Mouse (Mus musculus) embryonic facial prominence, embryonic 14.5 days (tissue): ENCODE measurements around the gene Npnt. TPM values are rescaled to one million over a fixed set of nuclear protein-coding genes. Genes with fewer than 3 reads are reported as not detected.

ENCODE experiments used
- ATAC-seq: fragments of 200-750 bp; cut with Nextera tagmentation; 2 replicates; pipeline ENCODE4 v1.8.0; 2017; ENCODE audit warnings: low read depth, moderate number of reproducible peaks, moderate TSS enrichment
- DNase-seq: peaks from one replicate; pipeline ENCODE4 v3.0.0-alpha.2; 2015; ENCODE audit warnings: low spot score
- H3K27ac ChIP-seq: fragments of 300-500 bp; sonication (generic); replicated peaks from 2 replicates; pipeline ENCODE4 v1.5.1; 2014; ENCODE audit warnings: low read depth, mild to moderate bottlenecking, low read length, moderate library complexity
- H3K27me3 ChIP-seq: fragments of 300-500 bp; sonication (generic); replicated peaks from 2 replicates; pipeline ENCODE4 v1.6.1; 2014; ENCODE audit warnings: low read length; ENCODE audit not compliant: control insufficient read depth, insufficient read depth
- H3K36me3 ChIP-seq: fragments of 300-500 bp; sonication (generic); 2 replicates; pipeline ENCODE4 v1.6.1; 2014; ENCODE audit warnings: low read length, mixed read lengths; ENCODE audit not compliant: control insufficient read depth, insufficient read depth
- H3K4me1 ChIP-seq: fragments of 300-500 bp; sonication (generic); 2 replicates; pipeline ENCODE4 v1.6.1; 2014; ENCODE audit warnings: antibody characterized with exemption, low read length; ENCODE audit not compliant: control insufficient read depth, insufficient read depth
- H3K4me2 ChIP-seq: fragments of 300-500 bp; sonication (generic); 2 replicates; pipeline ENCODE4 v1.6.1; 2014; ENCODE audit warnings: low read depth, mild to moderate bottlenecking, low read length, moderate library complexity, mixed read lengths
- H3K4me3 ChIP-seq: fragments of 300-500 bp; sonication (generic); 2 replicates; pipeline ENCODE4 v1.5.1; 2014; ENCODE audit warnings: low read depth, mild to moderate bottlenecking, low read length
- H3K9ac ChIP-seq: fragments of 300-500 bp; sonication (generic); 2 replicates; pipeline ENCODE4 v1.6.1; 2014; ENCODE audit warnings: low read depth, mild to moderate bottlenecking, low read length, moderate library complexity, mixed read lengths
- H3K9me3 ChIP-seq: fragments of 300-500 bp; sonication (generic); 2 replicates; pipeline ENCODE4 v1.6.1; 2016; ENCODE audit warnings: low read length; ENCODE audit not compliant: control insufficient read depth
- WGBS: fragments of 180-500 bp; shearing (Covaris S2); extraction: QIAGEN DNeasy Blood & Tissue Kit; methylation state at CpG from one replicate; pipeline ENCODE4 v1.1.7; 2014; 5-methylcytosine and 5-hydroxymethylcytosine counted together
- polyA plus RNA-seq: library from polyadenylated mRNA; unstranded; fragments of >200 nt; fragmentation: Nextera tagmentation; extraction: Ambion mirVana; gene quantifications from 2 replicates; pipeline ENCODE4 v1.2.1, GENCODE M21; 2014

Gene Npnt
- polyA plus RNA-seq, 1 experiment from 2014 or later = 90.3 TPM

DNA sequence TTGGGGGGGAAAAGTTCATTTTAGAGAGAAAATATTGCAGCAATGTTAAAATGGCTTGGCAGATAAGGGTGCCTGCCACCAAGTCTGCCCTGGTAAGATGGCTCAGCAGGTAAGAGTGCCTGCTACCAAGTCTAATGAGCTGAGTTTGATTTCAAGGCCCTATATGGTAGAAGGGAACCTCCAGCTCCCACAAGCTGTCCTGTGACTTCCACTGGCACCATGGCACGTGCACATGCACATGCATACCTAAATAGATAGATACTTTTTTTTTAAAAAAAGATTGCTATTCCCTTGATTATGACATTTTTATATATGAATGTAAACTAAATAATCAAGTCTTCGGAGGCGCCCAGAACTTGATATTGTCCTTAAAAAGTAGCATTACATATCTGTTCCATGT, 30.3 kb downstream of the Npnt start:
- H3K27me3 ChIP-seq = no peaks in the 10 kb centered on the region
- no peaks in the 10 kb centered on the region for H3K4me1 ChIP-seq
- 87% methylated on average over 3 of the region's 3 CpGs for WGBS
- no peaks in the 10 kb centered on the region for H3K9me3 ChIP-seq
- H3K4me2 ChIP-seq = no peak overlapping the region
- H3K27ac ChIP-seq = no peak overlapping the region
- no peak overlapping the region for H3K4me3 ChIP-seq
- no peaks in the 10 kb centered on the region for H3K36me3 ChIP-seq
- no peak for DNase-seq
- no peak for ATAC-seq
- H3K9ac ChIP-seq = no peak overlapping the region

DNA sequence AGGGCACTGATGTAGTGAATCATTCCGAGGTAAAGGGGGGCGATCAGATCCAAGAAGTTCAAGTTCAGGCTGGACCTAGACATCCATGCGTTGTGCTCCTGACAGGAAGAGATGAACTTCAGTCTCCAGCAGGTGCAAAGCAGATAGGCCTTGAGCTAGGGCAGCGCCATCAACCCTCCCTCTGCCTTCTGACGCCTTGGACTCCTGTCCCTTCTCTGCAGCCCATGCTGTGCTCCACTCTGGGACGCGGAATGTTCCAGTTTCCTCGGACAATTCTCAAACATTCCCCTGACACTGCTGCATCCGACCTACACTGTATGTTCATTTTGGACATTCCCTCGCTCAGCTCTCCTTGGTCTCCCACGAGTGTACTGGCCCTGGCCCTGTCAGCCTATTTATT, 30.9 kb downstream of the Npnt start:
- no peak overlapping the region for H3K4me3 ChIP-seq
- WGBS = 90% methylated on average over 11 of the region's 11 CpGs

DNA sequence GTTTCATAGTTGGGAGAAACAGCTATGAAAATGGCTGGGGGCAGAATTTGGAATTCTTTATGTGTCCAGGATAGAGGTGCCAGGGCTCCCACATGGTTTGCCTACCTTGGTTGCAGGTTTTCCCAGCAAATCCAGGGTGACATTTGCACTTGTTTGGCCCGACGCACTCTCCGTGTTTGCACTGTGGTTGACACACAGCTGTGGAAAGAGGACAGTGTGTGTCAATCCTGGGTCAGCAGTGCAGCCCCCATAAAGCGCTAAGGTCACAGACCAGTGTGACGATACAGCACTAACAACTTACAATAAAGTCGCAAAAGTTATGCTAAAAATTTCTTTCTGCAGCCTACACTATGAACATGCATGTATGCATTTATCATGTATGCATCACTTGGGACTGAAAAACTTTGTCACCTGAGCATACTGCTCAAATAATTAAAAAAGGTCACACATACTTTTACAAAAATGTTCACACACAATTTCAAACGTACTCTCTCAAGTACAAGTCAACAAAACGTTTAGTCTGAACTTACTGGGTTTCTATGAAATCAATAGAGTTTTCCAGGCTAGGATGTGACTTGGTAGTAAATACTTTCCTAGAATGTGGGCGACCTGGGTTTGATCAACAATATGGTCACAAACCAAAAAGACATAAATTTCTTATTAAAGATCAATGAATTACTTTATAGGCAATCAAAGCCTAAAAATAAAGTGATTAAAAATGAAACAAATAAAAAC, 32.6 kb downstream of the Npnt start:
- 82% methylated on average over 9 of the region's 9 CpGs for WGBS

More for the DNA sequence above, 30.9 kb downstream of the Npnt start:
- Histone ChIP-seq H3K27me3 (no peaks in the 10 kb centered on the region), H3K36me3 (no peaks in the 10 kb centered on the region), H3K4me1 (no peaks in the 10 kb centered on the region), H3K27ac (no peak overlapping the region), H3K9ac (no peak overlapping the region), H3K4me2 (no peak overlapping the region), H3K9me3 (no peaks in the 10 kb centered on the region)
- no peak for DNase-seq
- ATAC-seq = no peak

DNA sequence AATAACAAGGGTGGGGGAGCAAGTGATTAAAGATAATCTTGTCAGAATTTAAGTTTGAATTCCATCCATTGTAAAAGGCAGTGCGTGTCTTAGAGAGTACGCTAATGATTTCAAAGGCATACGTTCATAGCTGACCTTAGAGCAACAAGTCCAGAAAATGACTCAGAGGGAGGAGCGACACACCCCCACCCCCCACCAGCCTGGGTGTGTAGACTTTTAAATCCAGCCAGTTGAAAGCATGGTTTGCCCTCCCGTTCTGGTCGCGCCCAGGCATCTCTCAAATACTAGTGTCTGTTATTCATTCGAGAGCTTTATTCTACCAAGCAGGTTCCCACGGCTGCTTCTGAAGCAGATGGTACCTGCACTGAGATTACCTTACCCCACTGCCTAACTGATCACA, 34.4 kb downstream of the Npnt start:
- H3K9ac ChIP-seq = no peak overlapping the region
- ATAC-seq = no peak
- no peaks in the 10 kb centered on the region for H3K36me3 ChIP-seq
- no peak for DNase-seq
- H3K27me3 ChIP-seq = no peaks in the 10 kb centered on the region
- H3K27ac ChIP-seq = no peak overlapping the region
- H3K9me3 ChIP-seq = no peaks in the 10 kb centered on the region
- no peak overlapping the region for H3K4me2 ChIP-seq
- peaks cover 14% of the 10 kb centered on the region for H3K4me1 ChIP-seq
- WGBS = 66% methylated on average over 9 of the region's 9 CpGs
- H3K4me3 ChIP-seq = no peak overlapping the region

More for the DNA sequence above, 32.6 kb downstream of the Npnt start:
- Histone ChIP-seq H3K4me2 (no peak overlapping the region), H3K9ac (no peak overlapping the region), H3K36me3 (no peaks in the 10 kb centered on the region), H3K27ac (no peak overlapping the region), H3K27me3 (no peaks in the 10 kb centered on the region), H3K9me3 (no peaks in the 10 kb centered on the region), H3K4me1 (no peaks in the 10 kb centered on the region), H3K4me3 (no peak overlapping the region)
- ATAC-seq (no peak), DNase-seq (no peak)

DNA sequence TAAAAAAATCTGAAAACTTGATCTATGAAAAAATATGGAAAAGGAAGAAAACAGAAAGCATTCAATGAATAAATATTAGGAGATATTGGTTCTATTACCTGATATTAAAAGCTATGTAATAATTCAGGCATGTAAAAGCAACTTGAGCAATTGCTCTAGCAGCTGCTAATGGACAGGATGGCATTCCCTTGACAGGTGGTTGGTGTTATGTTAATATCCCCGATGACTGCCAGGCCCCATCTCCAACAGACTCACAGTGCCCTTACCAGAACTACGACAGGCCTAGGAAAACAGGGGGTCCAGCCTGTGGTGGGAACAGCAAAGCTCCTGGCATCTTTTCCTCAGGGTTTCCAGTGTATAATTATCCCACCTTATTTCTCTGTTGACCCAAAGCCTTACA, 37.7 kb downstream of the Npnt start:
- ATAC-seq (0 out of 2 replicates have a peak, but pooled peaks have one; percentile 57), DNase-seq (peak; percentile 38)
- WGBS = 55% methylated on average over 2 of the region's 2 CpGs
- no peaks in the 10 kb centered on the region for H3K36me3 ChIP-seq
- H3K27ac ChIP-seq = no peak overlapping the region
- peaks cover 16% of the 10 kb centered on the region for H3K4me1 ChIP-seq
- no peak overlapping the region for H3K4me3 ChIP-seq
- no peak overlapping the region for H3K4me2 ChIP-seq
- H3K27me3 ChIP-seq = no peaks in the 10 kb centered on the region
- H3K9me3 ChIP-seq = no peaks in the 10 kb centered on the region
- no peak overlapping the region for H3K9ac ChIP-seq

DNA sequence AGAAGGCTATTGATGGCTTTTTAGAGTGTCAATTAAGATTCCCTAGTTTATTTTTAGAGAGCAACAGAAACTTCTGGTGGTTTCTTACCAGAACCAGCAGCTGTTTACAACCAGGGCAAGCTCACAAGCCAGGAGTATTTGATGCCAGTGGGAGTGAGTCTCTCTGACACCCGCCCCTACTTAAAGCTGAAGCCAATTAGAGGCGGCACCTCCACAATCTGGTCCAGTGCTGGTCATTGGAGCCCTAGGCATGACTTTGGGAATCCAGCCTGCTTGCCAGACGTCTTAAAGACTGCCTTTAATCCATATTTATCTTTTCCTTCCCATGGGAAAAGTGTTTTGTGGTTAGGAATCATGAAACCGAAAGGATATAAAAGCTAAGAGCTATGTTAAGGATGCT, 38.4 kb downstream of the Npnt start:
- H3K4me3 ChIP-seq = no peak overlapping the region
- H3K9me3 ChIP-seq = no peaks in the 10 kb centered on the region
- H3K4me2 ChIP-seq = peak overlapping the region; percentile 24; the same call in 1 of the 2 replicates
- ATAC-seq (peak; percentile 68; the same call in 1 of the 2 replicates), DNase-seq (peak; percentile 69)
- 39% methylated on average over 4 of the region's 4 CpGs for WGBS
- no peaks in the 10 kb centered on the region for H3K36me3 ChIP-seq
- no peak overlapping the region for H3K9ac ChIP-seq
- H3K27ac ChIP-seq = no peak overlapping the region
- H3K27me3 ChIP-seq = no peaks in the 10 kb centered on the region
- H3K4me1 ChIP-seq = peaks cover 16% of the 10 kb centered on the region

DNA sequence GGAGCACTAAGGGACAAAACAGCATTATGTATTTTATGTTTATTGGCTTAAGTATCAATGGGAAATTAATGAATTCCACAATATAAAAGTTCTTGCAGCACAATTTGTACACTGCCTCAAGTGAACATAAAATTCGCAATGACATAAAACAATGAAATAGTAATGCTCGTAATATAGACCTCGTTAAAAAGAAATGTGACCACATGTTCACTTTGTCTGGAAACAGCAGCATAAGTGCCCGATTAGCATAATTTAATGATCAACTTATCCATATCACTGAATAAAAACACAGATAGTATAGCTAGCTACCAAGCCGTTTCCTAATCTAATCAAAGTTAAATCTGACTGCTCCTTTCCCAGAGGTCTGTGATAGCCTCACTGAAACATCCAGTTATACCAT, 39.4 kb downstream of the Npnt start:
- no peak overlapping the region for H3K27ac ChIP-seq
- no peaks in the 10 kb centered on the region for H3K9me3 ChIP-seq
- no peaks in the 10 kb centered on the region for H3K36me3 ChIP-seq
- H3K4me3 ChIP-seq = no peak overlapping the region
- no peaks in the 10 kb centered on the region for H3K27me3 ChIP-seq
- no peak overlapping the region for H3K9ac ChIP-seq
- 78% methylated on average over 5 of the region's 5 CpGs for WGBS
- ATAC-seq (no peak), DNase-seq (no peak)
- peaks cover 16% of the 10 kb centered on the region for H3K4me1 ChIP-seq
- no peak overlapping the region for H3K4me2 ChIP-seq

DNA sequence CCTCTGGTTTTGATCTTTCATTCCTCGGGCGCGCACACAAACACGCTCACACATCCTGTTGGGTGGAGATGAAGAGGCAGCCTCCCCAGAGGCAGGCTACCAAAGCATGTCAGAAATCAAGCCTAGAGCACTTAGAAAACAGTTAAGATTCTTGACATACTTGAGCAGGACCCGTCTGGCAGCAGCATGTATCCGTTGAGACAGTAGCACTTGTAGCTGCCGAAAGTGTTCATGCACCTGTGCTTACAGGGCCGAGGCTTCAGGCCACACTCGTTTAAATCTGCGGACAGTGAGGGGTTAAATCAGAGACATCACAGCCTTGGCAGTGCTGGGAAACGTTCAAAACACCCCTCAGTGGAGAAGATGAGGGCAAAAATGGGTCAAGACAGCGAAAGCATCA, 40.4 kb downstream of the Npnt start:
- ATAC-seq = peak; percentile 48; the same call in 1 of the 2 replicates
- H3K27ac ChIP-seq = no peak overlapping the region
- no peak overlapping the region for H3K4me3 ChIP-seq
- no peaks in the 10 kb centered on the region for H3K36me3 ChIP-seq
- H3K9me3 ChIP-seq = no peaks in the 10 kb centered on the region
- WGBS = 39% methylated on average over 12 of the region's 12 CpGs
- no peak overlapping the region for H3K9ac ChIP-seq
- DNase-seq = peak; percentile 46
- H3K27me3 ChIP-seq = no peaks in the 10 kb centered on the region
- no peak overlapping the region for H3K4me2 ChIP-seq
- H3K4me1 ChIP-seq = peaks cover 16% of the 10 kb centered on the region
